Mouse (Mus musculus): ENCODE measurements around the gene Cope. TPM values are rescaled to one million over a fixed set of nuclear protein-coding genes. Genes with fewer than 3 reads are reported as not detected.
A peak's percentile ranks its signal among the peaks of the same experiment; 100 is the strongest.

The Cope gene
- total RNA-seq, 2 experiments from 2014 or later = 137 to 145 TPM

GRCm38 (mm10) chr8:70279266-70279665, 23.1 kb upstream of the Cope start:
- no peak for DNase-seq (ENCODE audit: extremely low spot score in 1 of 2, low spot score in 2 of 2)
- H3K4me3 ChIP-seq = no peak overlapping the region
- no peak for TF ChIP-seq CTCF (IDR thresholded peaks at IDR 0.05)
- intact Hi-C loops (cut with DNase I) = no loop called here
- H3K27ac ChIP-seq = no peak overlapping the region

- DNase-seq (ENCODE audit: extremely low spot score in 1 of 2, low spot score in 2 of 2) = no peak
- no peak for TF ChIP-seq CTCF (IDR thresholded peaks at IDR 0.05)
- intact Hi-C loops (cut with DNase I) = no loop called here
- Histone ChIP-seq H3K27ac (no peak overlapping the region), H3K4me3 (no peak overlapping the region)
Measured at GRCm38 (mm10) chr8:70281001-70281400, 21.3 kb upstream of the Cope start.

GRCm38 (mm10) chr8:70282603-70283135, 19.6 kb upstream of the Cope start, which contains the start of gene Homer3:
Homer3 (plus strand) TSS chr8:70282827.
- intact Hi-C loops (cut with DNase I) = no loop called here
- Histone ChIP-seq H3K4me3 (peak within 1 kb of the TSS; percentile 58), H3K27ac (peak within 1 kb of the TSS; percentile 45)
- peak; percentile 77 for TF ChIP-seq CTCF (IDR thresholded peaks at IDR 0.05)
- peak; percentile 79 for DNase-seq (ENCODE audit: extremely low spot score in 1 of 2, low spot score in 2 of 2)

DNA sequence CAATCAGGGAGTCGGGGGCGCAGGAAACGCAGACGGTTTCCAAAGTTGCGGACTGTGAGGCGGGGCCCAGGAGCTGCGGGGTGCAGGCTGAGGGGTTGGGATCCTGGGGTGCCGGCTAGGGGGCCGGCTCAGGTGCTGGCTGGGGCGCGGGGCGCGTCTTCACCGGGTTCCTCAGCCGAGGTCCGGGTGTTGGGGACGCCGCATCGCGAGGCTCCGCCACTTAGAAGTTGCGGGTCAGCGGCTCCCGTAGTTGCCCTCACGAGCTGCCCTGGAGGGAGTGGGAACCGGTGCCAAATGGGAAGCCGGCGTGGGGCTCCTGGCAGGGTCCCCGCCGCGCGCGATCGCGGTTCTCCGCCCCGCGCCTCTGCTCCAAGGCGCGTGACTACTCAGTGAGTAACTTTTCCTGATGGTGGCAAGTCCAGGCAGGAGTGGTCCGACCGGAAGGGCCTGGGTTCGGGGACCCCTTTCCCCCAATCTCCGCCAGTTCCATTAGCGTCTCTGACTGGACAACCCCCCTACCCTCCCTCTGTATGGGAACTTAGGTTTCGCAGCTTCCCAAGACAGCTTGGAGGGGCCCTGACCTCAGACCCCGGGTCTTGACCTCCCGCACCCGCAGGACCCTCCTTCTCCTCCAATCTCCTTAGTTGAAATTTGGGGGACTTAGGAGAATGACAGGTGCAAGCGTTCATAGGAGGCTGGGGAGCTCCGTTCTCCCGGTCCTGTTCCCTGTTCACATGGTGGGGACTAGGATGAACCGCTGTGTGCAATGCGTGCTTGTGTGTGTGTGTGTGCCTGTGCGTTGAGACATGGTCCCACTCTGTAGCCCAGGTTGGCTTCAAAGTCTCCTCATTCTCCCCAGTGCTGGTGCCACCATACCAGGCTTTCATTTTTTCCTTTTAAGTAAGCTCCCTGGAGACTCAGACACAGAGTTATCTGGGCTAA, 18.9 kb upstream of the Cope start:
- peak overlapping the region; percentile 45 for H3K27ac ChIP-seq
- DNase-seq (ENCODE audit: extremely low spot score in 1 of 2, low spot score in 2 of 2) = no peak
- H3K4me3 ChIP-seq = peak overlapping the region; percentile 58
- no peak for TF ChIP-seq CTCF (IDR thresholded peaks at IDR 0.05)
- intact Hi-C loops (cut with DNase I) = no loop called here

DNA sequence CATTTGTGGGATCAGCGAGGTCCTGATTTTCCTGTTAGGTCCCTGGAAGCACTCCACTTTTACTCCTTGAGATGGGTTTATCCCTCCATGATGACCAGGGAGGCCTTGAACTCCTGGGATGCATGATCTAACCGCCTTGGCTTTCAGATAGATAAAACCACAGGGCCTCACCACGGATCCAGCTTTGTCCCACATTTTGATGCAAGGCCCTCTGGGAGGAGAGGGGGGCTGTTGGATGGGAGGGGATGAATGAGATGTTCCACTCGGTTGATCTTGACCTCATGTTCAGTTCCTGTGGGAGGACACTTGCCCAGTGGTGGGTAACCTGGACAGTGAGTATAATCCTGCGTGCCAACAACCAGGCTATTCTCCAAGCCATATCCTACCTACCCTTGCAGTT, 17.9 kb upstream of the Cope start:
- intact Hi-C loops (cut with DNase I) = no loop called here
- no peak for TF ChIP-seq CTCF (IDR thresholded peaks at IDR 0.05)
- no peak for DNase-seq (ENCODE audit: extremely low spot score in 1 of 2, low spot score in 2 of 2)

GRCm38 (mm10) chr8:70285304-70285703, 17.0 kb upstream of the Cope start:
- no peak for TF ChIP-seq CTCF (IDR thresholded peaks at IDR 0.05)
- intact Hi-C loops (cut with DNase I) = no loop called here
- DNase-seq (ENCODE audit: extremely low spot score in 1 of 2, low spot score in 2 of 2) = no peak
- Histone ChIP-seq H3K4me3 (no peak overlapping the region), H3K27ac (no peak overlapping the region)

More for the DNA sequence above, 17.9 kb upstream of the Cope start:
- H3K27ac ChIP-seq = no peak overlapping the region
- no peak overlapping the region for H3K4me3 ChIP-seq

DNA sequence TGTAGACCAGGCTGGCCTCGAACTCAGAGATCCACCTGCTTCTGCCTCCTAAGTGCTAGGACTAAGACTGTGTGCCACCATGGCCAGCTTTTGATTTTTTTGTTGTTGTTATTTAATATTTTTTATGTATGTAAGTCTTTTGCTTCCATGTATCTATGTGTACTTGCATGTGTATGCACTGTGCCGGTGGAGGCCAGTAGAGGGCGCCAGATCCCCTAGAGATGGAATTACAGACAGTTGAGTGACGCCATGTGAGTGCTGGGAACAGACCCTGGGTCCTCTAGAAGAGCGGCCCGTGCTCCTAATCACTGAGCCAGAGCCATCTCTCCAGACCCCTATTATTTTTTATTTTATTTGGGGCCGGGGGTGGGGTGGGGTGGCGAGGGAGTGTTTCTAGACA, 15.6 kb upstream of the Cope start:
- no peak for DNase-seq (ENCODE audit: extremely low spot score in 1 of 2, low spot score in 2 of 2)
- TF ChIP-seq CTCF (IDR thresholded peaks at IDR 0.05) = peak; percentile 34
- intact Hi-C loops (cut with DNase I) = no loop called here
- no peak overlapping the region for H3K27ac ChIP-seq
- H3K4me3 ChIP-seq = no peak overlapping the region

DNA sequence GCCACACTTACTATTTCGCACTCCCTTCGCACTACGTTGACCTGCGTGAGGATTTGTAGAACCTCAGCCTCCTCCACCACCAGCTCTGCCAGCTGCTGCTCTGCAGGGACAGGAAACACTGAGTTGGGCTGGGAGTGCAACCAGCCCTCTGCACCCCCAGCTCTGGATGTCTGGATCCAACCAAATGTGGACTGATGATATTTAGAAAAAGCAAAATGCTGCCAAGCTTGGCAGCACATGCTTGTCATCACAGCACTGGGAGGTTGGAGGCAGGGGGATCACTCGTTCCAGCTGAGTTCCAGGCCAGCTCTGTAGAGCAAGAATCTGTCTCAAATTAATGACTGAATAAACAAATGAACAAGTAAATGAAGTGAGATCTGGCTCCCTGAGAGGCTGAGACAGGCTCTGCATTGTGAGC, 8.3 kb upstream of the Cope start:
- no peak for TF ChIP-seq CTCF (IDR thresholded peaks at IDR 0.05)
- DNase-seq (ENCODE audit: extremely low spot score in 1 of 2, low spot score in 2 of 2) = no peak
- Histone ChIP-seq H3K27ac (no peak overlapping the region), H3K4me3 (no peak overlapping the region)
- intact Hi-C loops (cut with DNase I) = no loop called here

DNA sequence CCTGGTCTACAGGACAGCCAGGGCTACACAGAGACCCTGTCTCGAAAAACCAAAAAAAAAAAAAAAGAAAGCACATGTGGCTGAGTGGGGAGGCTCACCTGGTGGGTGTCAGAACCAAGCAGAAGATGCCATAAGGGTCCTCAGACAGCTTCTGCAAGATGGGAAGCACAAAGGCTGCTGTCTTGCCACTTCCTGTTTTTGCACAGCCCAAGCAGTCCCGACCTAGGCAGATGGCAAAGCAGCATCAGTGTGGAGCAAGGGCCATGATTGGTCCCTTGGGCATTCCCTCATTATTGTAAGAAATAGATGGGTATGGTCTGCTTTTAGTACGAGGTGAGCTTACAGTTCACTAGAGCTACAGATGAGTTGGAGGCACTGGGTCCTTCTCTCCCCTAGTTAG, 1.4 kb upstream of the Cope start:
- no peak for DNase-seq (ENCODE audit: extremely low spot score in 1 of 2, low spot score in 2 of 2)
- intact Hi-C loops (cut with DNase I) = no loop called here
- TF ChIP-seq CTCF (IDR thresholded peaks at IDR 0.05) = no peak
- no peak overlapping the region for H3K27ac ChIP-seq
- H3K4me3 ChIP-seq = no peak overlapping the region

GRCm38 (mm10) chr8:70302901-70303300, 583 bp downstream of the Cope start:
- no peak for TF ChIP-seq CTCF (IDR thresholded peaks at IDR 0.05)
- intact Hi-C loops (cut with DNase I) = no loop called here
- DNase-seq (ENCODE audit: extremely low spot score in 1 of 2, low spot score in 2 of 2) = no peak
- Histone ChIP-seq H3K4me3 (peak overlapping the region; percentile 76), H3K27ac (peak overlapping the region; percentile 97)

DNA sequence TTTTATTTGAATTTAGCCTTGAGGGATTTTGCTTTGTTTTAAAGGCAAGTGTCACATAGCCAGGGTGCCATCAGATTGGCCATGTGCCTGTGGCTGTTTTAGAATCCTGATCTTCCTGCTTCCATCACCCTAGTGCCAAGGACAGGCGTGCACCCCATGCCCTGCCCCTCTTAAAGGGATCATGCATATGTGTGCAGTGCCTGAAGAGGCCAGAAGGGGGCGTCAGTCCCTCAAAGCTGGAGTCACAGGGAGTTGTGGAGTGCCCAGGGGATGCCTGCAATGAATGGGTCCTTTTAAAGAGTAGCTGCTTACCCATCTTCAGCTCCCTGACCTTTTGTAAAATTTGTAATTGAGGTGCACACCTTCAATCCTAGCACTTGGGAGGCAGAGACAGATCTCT, 7.0 kb downstream of the Cope start:
- DNase-seq (ENCODE audit: extremely low spot score in 1 of 2, low spot score in 2 of 2) = no peak
- no peak overlapping the region for H3K4me3 ChIP-seq
- TF ChIP-seq CTCF (IDR thresholded peaks at IDR 0.05) = peak; percentile 62
- no peak overlapping the region for H3K27ac ChIP-seq
- intact Hi-C loops (cut with DNase I) = no loop called here

DNA sequence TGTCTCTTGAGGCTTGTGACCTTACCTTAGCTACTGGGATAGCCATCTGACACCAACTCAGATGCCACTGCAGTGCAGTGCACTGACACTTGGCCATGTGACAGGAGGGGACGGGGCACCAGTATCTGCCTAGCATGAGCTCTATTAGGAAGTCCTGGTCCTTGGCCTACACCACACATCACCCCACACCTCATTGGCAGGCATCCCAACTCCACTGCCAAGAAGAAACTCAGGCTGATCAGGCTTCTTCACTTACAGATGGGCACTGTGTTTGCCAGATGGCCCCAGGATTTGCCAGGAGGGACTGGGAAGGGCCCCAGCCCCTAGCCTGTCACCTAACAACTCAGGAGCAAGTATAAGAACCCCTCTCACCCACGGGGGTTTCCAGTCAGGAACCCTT, 11.1 kb downstream of the Cope start:
- H3K4me3 ChIP-seq = no peak overlapping the region
- intact Hi-C loops (cut with DNase I) = no loop called here
- H3K27ac ChIP-seq = no peak overlapping the region
- no peak for TF ChIP-seq CTCF (IDR thresholded peaks at IDR 0.05)
- no peak for DNase-seq (ENCODE audit: extremely low spot score in 1 of 2, low spot score in 2 of 2)
